23 mouse cellular contexts compared by ENCODE assay signal in the genomic region with DNA sequence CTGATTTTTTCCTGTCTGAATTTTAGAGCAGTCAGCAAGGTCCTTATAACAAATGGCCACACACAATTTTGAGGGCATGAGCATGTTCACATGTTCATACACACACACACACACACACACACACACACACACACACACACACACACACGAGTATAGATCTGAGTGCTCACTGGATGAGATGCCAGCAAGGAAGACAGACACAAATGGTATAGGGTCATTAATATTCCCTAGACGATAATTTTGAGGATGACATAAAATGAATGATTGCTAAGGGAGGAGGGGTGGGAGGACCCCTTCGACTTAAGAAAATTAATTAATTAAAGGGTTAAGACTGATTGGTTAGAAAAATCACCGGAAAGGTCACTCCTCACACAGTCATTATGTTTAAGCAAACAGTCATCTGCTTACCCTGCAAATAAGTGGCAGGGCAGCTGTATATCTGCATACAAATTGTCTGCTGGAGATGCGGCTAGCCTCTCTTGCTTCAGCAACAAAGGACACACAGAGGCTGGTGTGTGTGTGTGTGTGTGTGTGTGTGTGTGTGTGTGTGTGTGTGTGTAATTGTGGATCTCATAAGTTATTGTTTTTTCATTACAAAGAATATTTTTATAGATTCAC.
A peak's percentile ranks its signal among the peaks of the same experiment; 100 is the strongest.
DNase-seq lines count a peak whose midpoint lies in the region; ATAC-seq lines count a peak whose summit lies in the region.
"Had no signal": no experiment of that assay in that cellular context is flagged by ENCODE, and none has a peak within 500 bp of the region (broad histone marks: within the 10 kb centered on the region; RNA-seq: fewer than 3 reads in every experiment).

No protein-coding gene starts in this region.

- no peak overlapping the region for H3K4me2 ChIP-seq in hindbrain, embryonic 14.5 days (replicated peaks)
- no peak overlapping the region for H3K4me2 ChIP-seq in midbrain, embryonic 12.5 days (replicated peaks)
- no peak overlapping the region for H3K4me2 ChIP-seq in forebrain, embryonic 13.5 days
- H3K4me2 ChIP-seq in hindbrain, embryonic 13.5 days = no peak overlapping the region
- H3K4me2 ChIP-seq: embryonic facial prominence, embryonic 12.5 days; limb, embryonic 12.5 days; liver, embryonic 11.5 days had no signal

- H3K4me1 ChIP-seq in hindbrain, embryonic 10.5 days (replicated peaks) = peaks cover 13% of the 10 kb centered on the region
- H3K4me1 ChIP-seq in hindbrain, embryonic 14.5 days (replicated peaks; ENCODE audit: control insufficient read depth, insufficient read depth, low read length) = 0 out of 2 replicates have a peak, but pooled peaks cover 5% of the 10 kb centered on the region
- H3K4me1 ChIP-seq in midbrain, embryonic 12.5 days = peaks cover 12% of the 10 kb centered on the region; the same call in 1 of the 2 replicates
- peaks cover 19% of the 10 kb centered on the region for H3K4me1 ChIP-seq in midbrain, embryonic 10.5 days
- peaks cover 16% of the 10 kb centered on the region; the same call in 1 of the 2 replicates for H3K4me1 ChIP-seq in forebrain, embryonic 13.5 days
- H3K4me1 ChIP-seq in hindbrain, embryonic 13.5 days (replicated peaks) = peaks cover 23% of the 10 kb centered on the region
- H3K4me1 ChIP-seq in limb, embryonic 10.5 days = no peaks in the 10 kb centered on the region
- H3K4me1 ChIP-seq: embryonic facial prominence, embryonic 12.5 days; limb, embryonic 12.5 days had no signal

- H3K27ac ChIP-seq in hindbrain, embryonic 10.5 days = peak overlapping the region; percentile 50; the same call in 1 of the 2 replicates
- H3K27ac ChIP-seq in hindbrain, embryonic 14.5 days = no peak overlapping the region
- 0 out of 2 replicates have a peak overlapping the region, but pooled peaks have one; percentile 10 for H3K27ac ChIP-seq in midbrain, embryonic 12.5 days (replicated peaks)
- H3K27ac ChIP-seq in midbrain, embryonic 10.5 days (replicated peaks) = no peak overlapping the region
- no peak overlapping the region for H3K27ac ChIP-seq in forebrain, embryonic 13.5 days
- H3K27ac ChIP-seq in hindbrain, embryonic 13.5 days = no peak overlapping the region
- no peak overlapping the region for H3K27ac ChIP-seq in limb, embryonic 10.5 days
- H3K27ac ChIP-seq: embryonic facial prominence, embryonic 12.5 days; heart, adult 2 months; layer of hippocampus, adult 2 months; limb, embryonic 12.5 days; stomach, postnatal 0 days had no signal

- no peak overlapping the region for H3K4me3 ChIP-seq in hindbrain, embryonic 10.5 days
- H3K4me3 ChIP-seq in hindbrain, embryonic 14.5 days (replicated peaks; ENCODE audit: low read length) = no peak overlapping the region
- no peak overlapping the region for H3K4me3 ChIP-seq in midbrain, embryonic 12.5 days
- no peak overlapping the region for H3K4me3 ChIP-seq in midbrain, embryonic 10.5 days
- H3K4me3 ChIP-seq in forebrain, embryonic 13.5 days = no peak overlapping the region
- no peak overlapping the region for H3K4me3 ChIP-seq in hindbrain, embryonic 13.5 days
- no peak overlapping the region for H3K4me3 ChIP-seq in limb, embryonic 10.5 days
- H3K4me3 ChIP-seq: embryonic facial prominence, embryonic 12.5 days; heart, adult 2 months; layer of hippocampus, adult 2 months; limb, embryonic 12.5 days had no signal

- WGBS in hindbrain, embryonic 10.5 days = 57% methylated on average over 5 of the region's 5 CpGs
- 18% methylated on average over 5 of the region's 5 CpGs for WGBS in hindbrain, embryonic 14.5 days
- WGBS in midbrain, embryonic 12.5 days = 51% methylated on average over 5 of the region's 5 CpGs
- 71% methylated on average over 5 of the region's 5 CpGs for WGBS in midbrain, embryonic 10.5 days
- 35% methylated on average over 5 of the region's 5 CpGs for WGBS in forebrain, embryonic 13.5 days
- WGBS in hindbrain, embryonic 13.5 days = 24% methylated on average over 5 of the region's 5 CpGs
- WGBS in limb, embryonic 10.5 days = 70% methylated on average over 5 of the region's 5 CpGs

- no peaks in the 10 kb centered on the region for H3K9me3 ChIP-seq in hindbrain, embryonic 10.5 days
- no peaks in the 10 kb centered on the region for H3K9me3 ChIP-seq in hindbrain, embryonic 14.5 days (ENCODE audit: control insufficient read depth, low read length)
- H3K9me3 ChIP-seq in midbrain, embryonic 12.5 days = no peaks in the 10 kb centered on the region
- no peaks in the 10 kb centered on the region for H3K9me3 ChIP-seq in midbrain, embryonic 10.5 days (replicated peaks)
- H3K9me3 ChIP-seq in forebrain, embryonic 13.5 days (replicated peaks) = no peaks in the 10 kb centered on the region
- no peaks in the 10 kb centered on the region for H3K9me3 ChIP-seq in hindbrain, embryonic 13.5 days
- no peaks in the 10 kb centered on the region for H3K9me3 ChIP-seq in limb, embryonic 10.5 days (replicated peaks)
- H3K9me3 ChIP-seq: embryonic facial prominence, embryonic 12.5 days; limb, embryonic 12.5 days had no signal

- no peak for DNase-seq in hindbrain, embryonic 10.5 days (ENCODE audit: low spot score)
- no peak for DNase-seq in hindbrain, embryonic 14.5 days (ENCODE audit: low spot score)
- no peak for DNase-seq in midbrain, embryonic 10.5 days (ENCODE audit: low spot score)
- no peak for DNase-seq in limb, embryonic 10.5 days (ENCODE audit: low spot score)
- no peak for DNase-seq in cerebellum, postnatal 10 days
- DNase-seq: adrenal gland, postnatal 36 days; cerebellum, adult 11 months; cerebellum, adult 9-11 months; gastrocnemius, postnatal 36 days; heart, adult 2 months; kidney, adult 11 months; kidney, postnatal 10 days; layer of hippocampus, postnatal 36 days; liver, postnatal 0 days; lung, postnatal 10 days had no signal

- H3K36me3 ChIP-seq in hindbrain, embryonic 10.5 days = no peaks in the 10 kb centered on the region
- no peaks in the 10 kb centered on the region for H3K36me3 ChIP-seq in hindbrain, embryonic 14.5 days (replicated peaks; ENCODE audit: control insufficient read depth, insufficient read depth)
- no peaks in the 10 kb centered on the region for H3K36me3 ChIP-seq in midbrain, embryonic 12.5 days
- H3K36me3 ChIP-seq in midbrain, embryonic 10.5 days = no peaks in the 10 kb centered on the region
- no peaks in the 10 kb centered on the region for H3K36me3 ChIP-seq in forebrain, embryonic 13.5 days (ENCODE audit: poor library complexity, severe bottlenecking)
- H3K36me3 ChIP-seq in hindbrain, embryonic 13.5 days = no peaks in the 10 kb centered on the region
- H3K36me3 ChIP-seq in limb, embryonic 10.5 days = no peaks in the 10 kb centered on the region
- H3K36me3 ChIP-seq: embryonic facial prominence, embryonic 12.5 days; limb, embryonic 12.5 days had no signal

- no peak overlapping the region for H3K9ac ChIP-seq in hindbrain, embryonic 14.5 days
- H3K9ac ChIP-seq in midbrain, embryonic 12.5 days (replicated peaks) = no peak overlapping the region
- no peak overlapping the region for H3K9ac ChIP-seq in forebrain, embryonic 13.5 days
- H3K9ac ChIP-seq in hindbrain, embryonic 13.5 days = no peak overlapping the region
- H3K9ac ChIP-seq: embryonic facial prominence, embryonic 12.5 days; limb, embryonic 12.5 days; liver, postnatal 0 days had no signal

- no peak for ATAC-seq in hindbrain, embryonic 14.5 days (ENCODE audit: low FRiP score)
- peak; percentile 81 for ATAC-seq in midbrain, embryonic 12.5 days (ENCODE audit: low FRiP score, low read depth)
- ATAC-seq in forebrain, embryonic 13.5 days = peak; percentile 50; the same call in 1 of the 2 replicates
- ATAC-seq in hindbrain, embryonic 13.5 days (ENCODE audit: low FRiP score) = peak; percentile 72
- ATAC-seq: liver, postnatal 0 days had no signal

- no peaks in the 10 kb centered on the region for H3K27me3 ChIP-seq in hindbrain, embryonic 10.5 days (ENCODE audit: insufficient read depth, poor library complexity, severe bottlenecking)
- no peaks in the 10 kb centered on the region for H3K27me3 ChIP-seq in hindbrain, embryonic 14.5 days (ENCODE audit: control insufficient read depth, insufficient read depth, low read length)
- H3K27me3 ChIP-seq in midbrain, embryonic 12.5 days = no peaks in the 10 kb centered on the region
- H3K27me3 ChIP-seq in midbrain, embryonic 10.5 days (ENCODE audit: low read depth, poor library complexity, severe bottlenecking) = no peaks in the 10 kb centered on the region
- H3K27me3 ChIP-seq in forebrain, embryonic 13.5 days = no peaks in the 10 kb centered on the region
- no peaks in the 10 kb centered on the region for H3K27me3 ChIP-seq in hindbrain, embryonic 13.5 days
- no peaks in the 10 kb centered on the region for H3K27me3 ChIP-seq in limb, embryonic 10.5 days (ENCODE audit: low read depth, poor library complexity, severe bottlenecking)
- H3K27me3 ChIP-seq: embryonic facial prominence, embryonic 12.5 days; limb, embryonic 12.5 days had no signal

Comparison
In these comparisons a context has a peak if more than half of its experiments do, and no peak if none do; other contexts are left out.
1. H3K27ac ChIP-seq: peak in hindbrain, embryonic 10.5 days (single experiment) and midbrain, embryonic 12.5 days (single experiment); none in hindbrain, embryonic 14.5 days (single experiment), midbrain, embryonic 10.5 days (single experiment), forebrain, embryonic 13.5 days (single experiment), hindbrain, embryonic 13.5 days (single experiment) and limb, embryonic 10.5 days (single experiment).